Mouse (Mus musculus): ENCODE measurements at regions not wholly inside any gene's neighbourhood (a gene's known extent, or its start where the extent isn't known, plus 50 kb on each side); places are given as distances from the start of the nearest gene placed in this dataset.

DNA sequence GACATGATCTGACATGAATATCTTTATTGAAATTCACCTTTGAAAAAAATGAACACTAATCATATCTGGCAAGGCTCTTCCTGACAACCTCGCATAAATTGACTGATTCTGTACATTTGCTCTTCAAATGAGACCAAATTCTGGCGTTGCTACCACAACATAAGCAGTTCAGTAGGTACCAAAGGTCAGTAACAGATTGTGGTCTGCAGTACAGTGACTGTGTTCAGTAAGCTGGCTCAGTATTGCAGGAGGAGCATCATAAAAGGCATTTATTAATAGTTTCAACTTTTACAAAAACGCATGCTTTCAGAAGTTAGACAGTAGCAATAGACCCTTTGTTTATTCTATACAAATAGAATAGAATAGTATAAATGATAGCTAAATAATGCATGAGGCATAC lies 226.7 kb upstream of the Dab2 start:
- Histone ChIP-seq H3K36me3 (replicated peaks; ENCODE audit: low read length) (no peaks in the 10 kb centered on the region), H3K4me3 (replicated peaks) (no peak overlapping the region), H3K9me3 (no peaks in the 10 kb centered on the region), H3K4me1 (no peaks in the 10 kb centered on the region), H3K27me3 (replicated peaks) (no peaks in the 10 kb centered on the region)
- TF ChIP-seq GATA1 (IDR thresholded peaks at IDR 0.05; ENCODE audit: borderline replicate concordance, low read length), result no peak
- TF ChIP-seq FLI1 (IDR thresholded peaks at IDR 0.05; ENCODE audit: low read length), result no peak

DNA sequence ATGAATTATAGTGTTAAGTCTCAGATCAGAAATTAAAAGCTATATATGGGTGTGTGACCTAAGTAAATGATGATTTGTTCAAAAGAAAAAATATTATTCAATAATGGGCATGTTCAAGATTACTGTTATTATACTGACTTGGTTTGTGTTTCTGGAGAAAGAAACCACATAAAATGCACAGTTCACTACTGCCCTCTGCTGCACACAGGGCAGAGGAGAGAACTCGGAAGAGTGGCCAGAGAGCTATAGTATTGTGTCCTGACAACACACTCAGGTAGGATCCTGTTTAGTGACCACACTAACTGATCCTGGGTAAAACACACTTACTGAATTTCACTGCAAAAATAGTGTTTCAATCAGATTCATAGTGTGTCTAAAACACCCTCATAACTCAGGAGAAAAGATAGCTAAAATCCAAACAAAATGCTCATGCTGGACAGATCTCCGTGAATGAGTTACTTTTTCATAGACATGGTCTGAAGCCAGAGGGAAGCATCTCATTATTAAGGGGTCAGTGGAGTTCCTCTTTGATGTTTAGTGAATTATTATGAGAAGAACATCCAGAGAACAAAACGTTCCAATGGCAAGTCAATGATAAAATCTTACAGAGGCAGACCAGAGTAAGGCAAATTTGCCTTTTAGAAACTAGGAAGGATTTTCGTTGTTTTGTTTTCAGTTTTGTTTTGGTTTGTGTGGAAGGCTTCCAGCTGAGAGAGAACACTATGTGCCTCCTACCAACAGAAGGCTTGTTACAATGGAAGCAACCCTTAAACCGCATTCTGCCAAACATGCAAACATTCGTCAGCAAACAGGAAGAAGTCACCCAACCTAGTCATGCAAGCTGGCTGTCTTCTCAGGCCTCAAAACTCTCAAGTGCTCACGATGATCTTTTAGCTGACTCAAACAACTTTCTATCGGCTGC lies 218.6 kb upstream of the Dab2 start:
- Histone ChIP-seq H3K4me1 (peaks cover 8% of the 10 kb centered on the region), H3K27me3 (replicated peaks) (no peaks in the 10 kb centered on the region), H3K4me3 (replicated peaks) (peak overlapping the region; percentile 57), H3K36me3 (replicated peaks; ENCODE audit: low read length) (no peaks in the 10 kb centered on the region), H3K9me3 (no peaks in the 10 kb centered on the region)
- TF ChIP-seq FLI1 (IDR thresholded peaks at IDR 0.05; ENCODE audit: low read length), result no peak
- TF ChIP-seq GATA1 (IDR thresholded peaks at IDR 0.05; ENCODE audit: borderline replicate concordance, low read length), result no peak

DNA sequence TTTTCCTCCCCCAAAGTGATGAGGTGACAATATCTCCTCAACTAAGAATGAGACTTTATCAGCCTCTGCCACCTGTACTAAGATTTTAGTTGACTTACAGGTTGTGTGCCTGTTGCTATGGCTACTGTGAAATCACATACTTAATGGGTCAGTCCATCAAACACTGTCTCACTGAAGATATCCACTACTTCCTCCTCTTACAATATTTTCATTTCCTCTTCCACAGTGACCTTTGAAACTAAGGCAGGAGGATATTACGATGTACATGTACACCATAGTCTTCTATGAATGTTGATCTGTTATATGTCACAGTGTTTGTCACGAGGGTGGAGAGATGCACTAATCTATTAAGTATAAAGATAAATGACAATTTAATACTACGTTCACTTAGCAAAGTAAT lies 212.4 kb upstream of the Dab2 start:
- Histone ChIP-seq H3K4me1 (no peaks in the 10 kb centered on the region), H3K4me3 (replicated peaks) (no peak overlapping the region)
- TF ChIP-seq FLI1 (IDR thresholded peaks at IDR 0.05; ENCODE audit: low read length) (no peak), GATA1 (IDR thresholded peaks at IDR 0.05; ENCODE audit: borderline replicate concordance, low read length) (no peak)

DNA sequence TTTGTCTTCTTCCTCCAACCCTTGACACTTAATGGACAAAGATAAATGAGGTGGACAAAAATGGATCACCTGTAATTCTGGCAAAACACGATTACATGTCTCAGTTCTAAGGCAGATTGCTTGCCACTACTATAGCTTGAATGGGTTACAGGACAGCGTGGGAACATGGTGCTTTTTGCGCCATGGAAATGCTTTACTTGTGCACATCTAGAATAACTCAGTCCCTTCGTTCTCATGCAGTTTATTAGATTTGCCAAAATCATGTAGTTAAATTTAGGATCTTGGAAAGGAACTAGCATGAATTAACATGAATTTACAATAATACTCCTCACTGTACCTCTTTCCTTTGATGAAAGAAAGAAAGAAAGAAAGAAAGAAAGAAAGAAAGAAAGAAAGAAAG lies 211.1 kb upstream of the Dab2 start:
- Histone ChIP-seq H3K36me3 (replicated peaks; ENCODE audit: low read length) (no peaks in the 10 kb centered on the region), H3K4me1 (no peaks in the 10 kb centered on the region), H3K9me3 (no peaks in the 10 kb centered on the region), H3K4me3 (replicated peaks) (no peak overlapping the region), H3K27me3 (replicated peaks) (no peaks in the 10 kb centered on the region)
- TF ChIP-seq GATA1 (IDR thresholded peaks at IDR 0.05; ENCODE audit: borderline replicate concordance, low read length), result no peak
- TF ChIP-seq FLI1 (IDR thresholded peaks at IDR 0.05; ENCODE audit: low read length), result no peak

More for the DNA sequence above, 212.4 kb upstream of the Dab2 start:
- Histone ChIP-seq H3K9me3 (no peaks in the 10 kb centered on the region), H3K27me3 (replicated peaks) (no peaks in the 10 kb centered on the region), H3K36me3 (replicated peaks; ENCODE audit: low read length) (no peaks in the 10 kb centered on the region)

DNA sequence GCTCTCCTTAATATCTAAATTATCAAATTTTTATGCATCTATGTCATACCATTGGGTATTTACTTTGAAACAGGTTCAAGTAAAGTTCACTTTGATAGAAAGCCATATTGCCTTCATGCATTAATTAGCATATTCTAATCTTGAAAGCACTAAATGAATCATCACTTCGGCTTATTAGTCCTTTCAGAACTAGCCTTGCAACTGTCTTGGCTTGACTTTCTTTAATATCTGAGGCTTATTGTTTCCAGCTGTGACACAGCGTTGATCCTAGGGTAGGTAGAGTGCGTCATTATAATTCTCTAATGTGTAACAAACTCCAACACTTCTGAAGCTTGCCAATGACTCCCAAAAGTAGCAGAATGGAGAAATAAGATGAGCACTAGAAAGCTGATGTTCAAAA lies 169.9 kb upstream of the Dab2 start:
- Histone ChIP-seq H3K36me3 (replicated peaks; ENCODE audit: low read length) (no peaks in the 10 kb centered on the region), H3K9me3 (0 out of 2 replicates have a peak, but pooled peaks cover under 1% of the 10 kb centered on the region), H3K27me3 (replicated peaks) (no peaks in the 10 kb centered on the region), H3K4me1 (no peaks in the 10 kb centered on the region), H3K4me3 (replicated peaks) (no peak overlapping the region)
- TF ChIP-seq GATA1 (IDR thresholded peaks at IDR 0.05; ENCODE audit: borderline replicate concordance, low read length), result no peak
- no peak for TF ChIP-seq FLI1 (IDR thresholded peaks at IDR 0.05; ENCODE audit: low read length)

DNA sequence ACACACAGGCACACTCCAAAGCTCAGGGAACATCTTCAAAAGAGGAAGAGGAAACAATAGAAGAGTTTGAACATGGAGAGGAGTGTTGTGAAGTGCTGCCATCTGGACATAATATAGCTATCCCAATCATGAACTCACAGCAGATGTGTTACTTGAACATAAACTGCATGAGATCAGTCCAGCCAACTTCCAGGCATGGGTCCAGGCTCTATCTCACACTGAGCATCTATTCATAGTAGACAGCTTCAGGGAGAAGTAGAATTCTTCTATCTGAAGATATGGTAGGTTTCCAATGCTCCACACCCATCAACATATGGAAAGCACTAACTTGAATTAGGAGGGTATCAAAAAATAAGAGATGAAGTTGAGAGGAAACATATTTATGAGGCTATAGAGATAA lies 167.4 kb upstream of the Dab2 start:
- Histone ChIP-seq H3K36me3 (replicated peaks; ENCODE audit: low read length) (no peaks in the 10 kb centered on the region), H3K27me3 (replicated peaks) (no peaks in the 10 kb centered on the region), H3K4me1 (no peaks in the 10 kb centered on the region), H3K4me3 (replicated peaks) (no peak overlapping the region), H3K9me3 (peaks cover 17% of the 10 kb centered on the region)
- TF ChIP-seq GATA1 (IDR thresholded peaks at IDR 0.05; ENCODE audit: borderline replicate concordance, low read length) (no peak), FLI1 (IDR thresholded peaks at IDR 0.05; ENCODE audit: low read length) (no peak)

DNA sequence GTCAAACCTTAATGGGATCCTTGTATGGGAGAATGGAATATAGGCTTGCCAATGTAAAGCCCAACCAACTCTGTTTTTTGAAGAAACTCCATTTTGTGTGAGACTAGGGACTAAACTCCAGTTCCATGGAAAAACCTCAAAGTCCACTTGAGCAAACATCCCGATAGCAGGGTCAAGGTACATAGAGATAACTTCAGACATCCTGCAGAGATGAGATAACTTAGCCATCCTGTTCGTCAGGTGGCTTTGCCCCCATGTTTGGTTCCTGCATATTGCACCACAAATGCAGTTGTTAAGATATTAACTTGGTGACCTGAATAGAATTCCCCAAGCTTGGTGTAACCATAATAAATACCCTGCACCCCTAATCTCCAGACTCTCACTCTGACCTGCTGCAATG lies 154.5 kb upstream of the Dab2 start:
- TF ChIP-seq GATA1 (IDR thresholded peaks at IDR 0.05; ENCODE audit: borderline replicate concordance, low read length) (no peak), FLI1 (IDR thresholded peaks at IDR 0.05; ENCODE audit: low read length) (no peak)
- no peak overlapping the region for H3K4me3 ChIP-seq (replicated peaks)
- no peaks in the 10 kb centered on the region for H3K4me1 ChIP-seq
- no peaks in the 10 kb centered on the region for H3K9me3 ChIP-seq
- no peaks in the 10 kb centered on the region for H3K36me3 ChIP-seq (replicated peaks; ENCODE audit: low read length)
- H3K27me3 ChIP-seq (replicated peaks), result no peaks in the 10 kb centered on the region

DNA sequence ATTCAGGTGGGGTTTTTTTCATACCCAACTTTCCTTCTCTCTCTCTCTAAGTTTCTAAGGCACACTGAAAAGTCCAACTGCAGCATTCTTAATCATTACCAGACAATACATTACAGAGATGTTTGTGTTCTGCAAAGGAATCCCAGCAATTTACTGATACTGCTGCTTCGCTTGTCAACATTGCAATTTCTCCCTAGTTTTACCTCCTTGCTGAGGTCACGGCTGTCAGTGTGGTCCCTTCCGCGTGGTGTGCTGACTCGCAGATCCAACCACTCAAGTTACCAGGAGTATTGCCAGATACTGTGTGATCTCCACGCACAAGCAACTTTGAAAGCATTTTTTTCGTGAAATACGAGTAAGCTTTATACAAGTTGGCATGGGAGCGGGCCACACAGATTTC lies 144.9 kb upstream of the Dab2 start:
- H3K4me1 ChIP-seq, result no peaks in the 10 kb centered on the region
- H3K36me3 ChIP-seq (replicated peaks; ENCODE audit: low read length), result no peaks in the 10 kb centered on the region
- no peaks in the 10 kb centered on the region for H3K27me3 ChIP-seq (replicated peaks)
- TF ChIP-seq FLI1 (IDR thresholded peaks at IDR 0.05; ENCODE audit: low read length) (no peak), GATA1 (IDR thresholded peaks at IDR 0.05; ENCODE audit: borderline replicate concordance, low read length) (no peak)
- 0 out of 2 replicates have a peak, but pooled peaks cover 3% of the 10 kb centered on the region for H3K9me3 ChIP-seq
- H3K4me3 ChIP-seq (replicated peaks), result no peak overlapping the region

DNA sequence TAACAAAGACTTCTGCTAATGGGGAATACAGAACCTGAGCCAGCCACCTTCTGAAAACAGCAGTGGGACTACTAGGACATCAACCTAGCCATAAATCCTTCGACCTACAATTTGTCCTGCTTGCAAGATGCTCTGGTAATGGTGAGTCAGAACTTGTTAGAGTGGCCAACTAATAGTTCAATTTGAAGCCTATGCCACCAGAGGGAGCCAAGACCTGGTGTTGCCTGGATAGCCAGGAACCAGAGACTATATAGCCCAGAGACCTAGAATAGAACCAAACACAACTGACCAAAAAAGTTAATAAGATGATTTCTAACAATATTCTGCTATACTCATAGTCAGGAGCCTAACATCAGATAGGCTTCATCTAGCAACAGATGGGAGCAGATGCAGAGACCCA lies 119.3 kb upstream of the Dab2 start:
- H3K36me3 ChIP-seq (replicated peaks; ENCODE audit: low read length), result no peaks in the 10 kb centered on the region
- TF ChIP-seq GATA1 (IDR thresholded peaks at IDR 0.05; ENCODE audit: borderline replicate concordance, low read length), result no peak
- no peak for TF ChIP-seq FLI1 (IDR thresholded peaks at IDR 0.05; ENCODE audit: low read length)
- no peaks in the 10 kb centered on the region for H3K4me1 ChIP-seq
- H3K9me3 ChIP-seq, result peaks cover 3% of the 10 kb centered on the region; the same call in 1 of the 2 replicates
- H3K4me3 ChIP-seq (replicated peaks), result no peak overlapping the region
- no peaks in the 10 kb centered on the region for H3K27me3 ChIP-seq (replicated peaks)

DNA sequence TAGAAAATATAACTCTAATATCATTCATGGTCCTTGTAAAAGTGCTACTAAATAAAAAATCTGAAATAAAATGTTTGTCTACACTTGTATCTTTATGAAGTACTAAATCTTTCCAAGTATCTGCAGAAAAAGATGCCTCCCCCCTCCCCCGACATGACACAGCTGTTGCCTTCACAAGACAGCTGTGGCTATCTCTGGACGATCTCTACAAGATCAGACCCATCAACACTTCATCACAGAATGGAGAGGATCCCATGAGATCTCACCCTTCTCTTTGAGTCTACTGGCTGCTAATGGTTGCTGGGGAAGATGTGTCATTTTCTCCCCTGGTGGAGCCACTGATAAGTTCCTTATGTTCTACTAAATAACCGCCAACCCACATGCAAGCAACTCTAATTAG lies 116.0 kb upstream of the Dab2 start:
- Histone ChIP-seq H3K27me3 (replicated peaks) (no peaks in the 10 kb centered on the region), H3K4me3 (replicated peaks) (no peak overlapping the region), H3K9me3 (peaks cover 3% of the 10 kb centered on the region; the same call in 1 of the 2 replicates), H3K4me1 (no peaks in the 10 kb centered on the region), H3K36me3 (replicated peaks; ENCODE audit: low read length) (no peaks in the 10 kb centered on the region)
- TF ChIP-seq GATA1 (IDR thresholded peaks at IDR 0.05; ENCODE audit: borderline replicate concordance, low read length), result no peak
- TF ChIP-seq FLI1 (IDR thresholded peaks at IDR 0.05; ENCODE audit: low read length), result no peak

Measured in megakaryocyte, embryonic 14.5 days (primary cell).